Mouse (Mus musculus) urinary bladder, postnatal 36 days (tissue): ENCODE data around the gene Gm28635.

Source experiments
- DNase-seq, 2 experiments: peaks; one replicate each; pipeline ENCODE4 v3.0.0; 2022; ENCODE audit warnings: low spot score in 2 of 2, mixed read lengths in 1 of 2

Gene Gm28635

GRCm38 (mm10) chr2:84592801-84593200, 85.0 kb downstream of the Gm28635 start:
- no peak for DNase-seq

GRCm38 (mm10) chr2:84585700-84586099, 92.1 kb downstream of the Gm28635 start:
- no peak for DNase-seq

GRCm38 (mm10) chr2:84582286-84582685, 95.6 kb downstream of the Gm28635 start:
- DNase-seq: no peak

GRCm38 (mm10) chr2:84581208-84581607, 96.6 kb downstream of the Gm28635 start:
- DNase-seq: no peak

GRCm38 (mm10) chr2:84579311-84579710, 98.5 kb downstream of the Gm28635 start:
- no peak for DNase-seq

GRCm38 (mm10) chr2:84574130-84574529, 103.7 kb downstream of the Gm28635 start:
- no peak for DNase-seq

GRCm38 (mm10) chr2:84556888-84557514, 120.8 kb downstream of the Gm28635 start:
- DNase-seq: no peak
